Mouse (Mus musculus) gastrocnemius, postnatal 14 days (tissue): ENCODE measurements around the gene Apoc2. TPM values are rescaled to one million over a fixed set of nuclear protein-coding genes. Genes with fewer than 3 reads are reported as not detected.

Experiments used
- DNase-seq: peaks from one replicate; pipeline ENCODE4 v3.0.0; 2021; ENCODE audit warnings: mixed read lengths
- intact Hi-C: fragments of 180-260 bp; cut with DNase I; formaldehyde crosslinking; loops from one replicate; pipeline ENCODE4 v1.15.1; 2025; ENCODE audit warnings: low total_unique reads
- total RNA-seq, 2 experiments: library from RNA; stranded (reverse); gene quantifications; 2 replicates each; pipeline ENCODE4 v1.2.3; 2021

Gene Apoc2
- total RNA-seq, 2 experiments from 2014 or later: 0.41 to 0.44 TPM

GRCm38 (mm10) chr7:19635074-19635827, 42.5 kb downstream of the Apoc2 start:
- DNase-seq: no peak
- intact Hi-C loops: no loop called here

- intact Hi-C loops: no loop called here
- peak; percentile 47 for DNase-seq
These were observed 43.1 kb downstream of the Apoc2 start for GRCm38 (mm10) chr7:19634591-19634990.

GRCm38 (mm10) chr7:19633855-19634254, 43.9 kb downstream of the Apoc2 start:
- intact Hi-C loops: no loop called here
- no peak for DNase-seq

DNA sequence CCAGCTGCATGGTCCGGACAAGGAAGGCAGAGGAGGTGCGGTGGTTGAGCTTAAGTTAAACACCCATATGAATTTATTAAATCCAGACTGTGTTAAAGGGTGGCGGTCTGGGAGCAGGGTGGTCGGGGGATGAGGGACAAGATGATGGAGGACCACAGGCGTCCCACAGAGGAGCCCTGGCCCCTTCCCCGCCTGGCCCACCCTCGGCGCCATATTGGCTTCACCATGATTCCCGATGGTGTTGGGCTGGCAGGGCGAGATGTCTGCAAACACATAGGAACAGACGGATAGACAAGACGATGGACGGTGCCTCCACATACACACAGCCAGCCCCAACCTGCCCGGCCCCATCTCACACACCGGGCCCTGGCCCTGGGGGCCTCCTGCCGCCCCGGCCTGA, 44.5 kb downstream of the Apoc2 start:
- no peak for DNase-seq
- intact Hi-C loops: no loop called here

DNA sequence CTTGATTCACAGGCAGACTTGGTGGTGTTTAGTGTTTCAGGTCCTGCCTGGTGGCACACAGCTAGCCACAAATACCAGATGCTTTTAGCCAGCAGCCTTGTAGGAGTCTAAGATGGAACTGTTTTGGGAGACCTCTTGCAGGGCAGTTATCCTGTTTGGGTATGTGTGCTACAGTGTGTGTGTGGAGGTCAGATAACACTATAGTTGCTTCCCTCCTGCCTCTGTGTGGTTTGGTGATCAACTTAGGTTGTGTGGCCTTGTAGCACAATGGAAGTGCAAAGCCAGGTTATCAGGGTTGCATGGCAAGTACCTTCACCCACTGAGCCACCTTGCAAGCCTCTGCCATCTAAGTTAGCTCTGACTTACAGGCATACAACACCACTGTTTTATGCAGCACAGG, 45.0 kb downstream of the Apoc2 start:
- DNase-seq: no peak
- intact Hi-C loops: no loop called here

- intact Hi-C loops: no loop called here
- DNase-seq: no peak
These were observed 45.5 kb downstream of the Apoc2 start for GRCm38 (mm10) chr7:19632275-19632674.

DNA sequence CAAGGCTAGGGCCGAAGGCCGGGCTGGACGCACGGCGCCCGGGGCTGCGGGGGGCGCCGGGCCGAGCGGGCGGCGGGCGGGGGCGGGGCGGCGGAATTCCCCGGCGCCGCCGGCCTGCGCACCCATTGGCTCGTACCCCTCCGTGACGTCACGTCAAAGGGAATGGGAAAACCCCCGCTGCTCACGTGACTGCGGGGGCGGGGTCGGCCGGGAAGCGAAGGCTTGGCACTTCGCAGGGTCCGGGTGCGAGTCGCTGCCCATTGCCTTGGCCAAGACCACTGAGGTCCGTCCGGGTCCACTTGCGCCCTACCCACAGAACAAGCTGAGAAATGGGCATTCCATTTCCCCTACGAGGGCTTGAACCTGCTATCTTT, 48.4 kb downstream of the Apoc2 start, which contains the start of gene Relb:
TSS of gene Relb (minus strand) at position 78 of the 374 bp plus-strand sequence.
- intact Hi-C loops: no loop called here
- peak; percentile 94 for DNase-seq

GRCm38 (mm10) chr7:19628536-19629360, 49.0 kb downstream of the Apoc2 start:
- DNase-seq: peak; percentile 93
- intact Hi-C loops: no loop called here

GRCm38 (mm10) chr7:19628192-19628535, 49.6 kb downstream of the Apoc2 start:
- no peak for DNase-seq
- intact Hi-C loops: no loop called here

DNA sequence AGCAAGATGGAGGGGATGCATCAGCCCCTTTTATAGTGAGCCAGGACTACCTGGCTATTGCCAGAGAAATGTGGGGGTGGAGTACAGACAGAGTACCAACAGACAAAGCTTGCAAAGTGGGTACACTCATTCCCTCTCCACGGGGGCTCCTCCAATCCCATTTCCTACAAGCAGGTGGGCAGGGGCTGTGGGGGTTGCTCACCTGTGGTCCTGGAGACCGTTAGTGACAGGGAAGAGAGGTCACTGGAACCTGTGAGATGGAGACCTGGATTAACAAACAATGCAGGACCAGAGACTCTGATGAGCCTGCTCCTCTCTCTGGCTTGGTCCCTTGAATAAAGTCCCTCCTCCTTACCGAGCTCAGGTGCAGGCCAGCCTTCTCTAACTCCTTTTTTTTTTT, 50.0 kb downstream of the Apoc2 start:
- intact Hi-C loops: no loop called here
- no peak for DNase-seq

GRCm38 (mm10) chr7:19623433-19623832, 54.3 kb downstream of the Apoc2 start:
- no peak for DNase-seq
- intact Hi-C loops: no loop called here

- intact Hi-C loops: no loop called here
- DNase-seq: no peak
These were observed 55.5 kb downstream of the Apoc2 start for GRCm38 (mm10) chr7:19622241-19622640.

Other genes starting within 250 kb of the Apoc2 start
- gene Mark4, start 219.1 kb downstream of the Apoc2 start, total RNA-seq: 10 to 100 TPM; 12.6 to 14.1 TPM
- gene Exoc3l2, start 214.6 kb downstream of the Apoc2 start, total RNA-seq: under 1 TPM; 0.47 to 0.74 TPM
- gene Bloc1s3, start 169.6 kb downstream of the Apoc2 start, total RNA-seq: 1 to 10 TPM; 1.7 to 2.1 TPM
- 10 to 100 TPM; 19.9 to 20.0 TPM for gene Trappc6a, start 169.5 kb downstream of the Apoc2 start, total RNA-seq
- not detected for gene Nkpd1, start 160.1 kb downstream of the Apoc2 start, total RNA-seq
- 10 to 100 TPM; 34.4 to 34.5 TPM for gene Ppp1r37, start 114.9 kb downstream of the Apoc2 start, total RNA-seq
- gene Zfp296, start 100.7 kb downstream of the Apoc2 start, total RNA-seq: under 1 TPM in 1 of 2 experiments, not detected in 1; 0.27 TPM
- gene Gemin7, start 100.3 kb downstream of the Apoc2 start, total RNA-seq: 10 to 100 TPM; 50.0 to 55.1 TPM
- 10 to 100 TPM; 10.6 to 12.0 TPM for gene Clasrp, start 73.5 kb downstream of the Apoc2 start, total RNA-seq
- 1 to 10 TPM; 4.9 to 7.3 TPM for gene Relb, start 48.5 kb downstream of the Apoc2 start, total RNA-seq
- gene Clptm1, start 12.9 kb downstream of the Apoc2 start, total RNA-seq: 10 to 100 TPM; 39.8 to 47.7 TPM
- gene Gm44805, start 3.5 kb upstream of the Apoc2 start, total RNA-seq: not detected
- not detected for gene Apoc4, start 3.5 kb upstream of the Apoc2 start, total RNA-seq
- 1 to 10 TPM in 1 of 2 experiments, not detected in 1; 1.3 TPM for gene Apoc1, start 14.7 kb upstream of the Apoc2 start, total RNA-seq
- gene Apoe, start 21.2 kb upstream of the Apoc2 start, total RNA-seq: 10 to 100 TPM; 56.6 to 84.2 TPM
- gene Tomm40, start 37.5 kb upstream of the Apoc2 start, total RNA-seq: 10 to 100 TPM; 52.9 to 55.7 TPM
- gene Nectin2, start 72.5 kb upstream of the Apoc2 start, total RNA-seq: 10 to 100 TPM in 1 of 2 experiments, 1 to 10 TPM in 1; 9.8 to 12.9 TPM
- 10 to 100 TPM; 48.5 to 51.9 TPM for gene Bcam, start 93.1 kb upstream of the Apoc2 start, total RNA-seq
- not detected for gene Cblc, start 118.9 kb upstream of the Apoc2 start, total RNA-seq
- 1 to 10 TPM; 3.2 to 4.1 TPM for gene Bcl3, start 144.8 kb upstream of the Apoc2 start, total RNA-seq
- gene Gm19345, start 174.1 kb upstream of the Apoc2 start, total RNA-seq: not detected
- under 1 TPM in 1 of 2 experiments, not detected in 1; 0.12 TPM for gene Ceacam16, start 183.4 kb upstream of the Apoc2 start, total RNA-seq
- gene Ceacam19, start 210.0 kb upstream of the Apoc2 start, total RNA-seq: not detected
- gene Pvr, start 243.2 kb upstream of the Apoc2 start, total RNA-seq: 1 to 10 TPM; 8.0 to 9.4 TPM